Mouse (Mus musculus) kidney, postnatal 4 days (tissue): ENCODE measurements at regions not wholly inside any gene's neighbourhood (a gene's known extent, or its start where the extent isn't known, plus 50 kb on each side); places are given as distances from the start of the nearest gene placed in this dataset.
"Not testable (repeated sequence)": the region's sequence is repeated elsewhere in the genome, so short reads cannot be mapped to it uniquely, and the experiment has no call there.

Experiments used
- DNase-seq, 2 experiments: peaks; one replicate each; pipeline ENCODE4 v3.0.0; 2021; ENCODE audit warnings: mixed read lengths in 2 of 2

GRCm38 (mm10) chr13:46026018-46026417 is 61.2 kb upstream of the Atxn1 start:
- DNase-seq: no peak

- DNase-seq: no peak
Measured at GRCm38 (mm10) chr13:46023630-46024041, 58.8 kb upstream of the Atxn1 start.

- DNase-seq: peak in 1 of 2 experiments; percentile 22
Measured at GRCm38 (mm10) chr13:46023187-46023586, 58.4 kb upstream of the Atxn1 start.

GRCm38 (mm10) chr13:46020945-46021835 is 56.4 kb upstream of the Atxn1 start:
- no peak for DNase-seq

GRCm38 (mm10) chr13:46019431-46020166 is 54.8 kb upstream of the Atxn1 start:
- peak; percentile 66 to 79 for DNase-seq

- peak in 1 of 2 experiments; percentile 22 for DNase-seq
Measured at GRCm38 (mm10) chr13:46018903-46019430, 54.2 kb upstream of the Atxn1 start.

- no peak for DNase-seq
Measured at GRCm38 (mm10) chr13:46017742-46018141, 52.9 kb upstream of the Atxn1 start.

- DNase-seq: not testable (repeated sequence)
Measured at GRCm38 (mm10) chr13:46017011-46017410, 52.2 kb upstream of the Atxn1 start.

- DNase-seq: no peak
Measured at GRCm38 (mm10) chr13:46015231-46015630, 50.4 kb upstream of the Atxn1 start.

GRCm38 (mm10) chr13:46014637-46015036 is 49.8 kb upstream of the Atxn1 start:
- DNase-seq: peak in 1 of 2 experiments; percentile 21
